Mouse (Mus musculus): Measurements from ENCODE around the gene Bet1l. TPM values are rescaled to one million over a fixed set of nuclear protein-coding genes. Genes with fewer than 3 reads are reported as not detected.

Bet1l gene
- polyA plus RNA-seq, 1 experiment from 2014 or later = 42.4 TPM

DNA sequence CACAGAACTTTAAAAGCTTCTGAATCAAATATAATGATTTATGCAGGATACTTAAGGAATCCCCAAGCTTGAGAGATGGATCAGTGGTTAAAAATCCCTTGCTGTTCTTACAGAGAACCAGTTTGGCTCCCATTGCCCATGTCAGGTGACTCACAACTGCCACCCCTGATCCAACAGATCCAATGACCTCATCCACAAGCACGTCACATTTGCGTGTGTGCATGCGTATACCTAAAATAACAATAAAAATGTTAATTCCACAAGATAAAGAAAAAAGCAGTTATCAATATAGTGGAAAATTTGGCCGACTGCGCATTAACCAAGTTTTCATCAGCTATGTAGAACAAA, 36.1 kb downstream of the Bet1l start:
- WGBS = 45% methylated on average over 5 of the region's 5 CpGs
- Histone ChIP-seq H3K27ac (replicated peaks) (peak overlapping the region; percentile 90), H3K9ac (peak overlapping the region; percentile 78)

DNA sequence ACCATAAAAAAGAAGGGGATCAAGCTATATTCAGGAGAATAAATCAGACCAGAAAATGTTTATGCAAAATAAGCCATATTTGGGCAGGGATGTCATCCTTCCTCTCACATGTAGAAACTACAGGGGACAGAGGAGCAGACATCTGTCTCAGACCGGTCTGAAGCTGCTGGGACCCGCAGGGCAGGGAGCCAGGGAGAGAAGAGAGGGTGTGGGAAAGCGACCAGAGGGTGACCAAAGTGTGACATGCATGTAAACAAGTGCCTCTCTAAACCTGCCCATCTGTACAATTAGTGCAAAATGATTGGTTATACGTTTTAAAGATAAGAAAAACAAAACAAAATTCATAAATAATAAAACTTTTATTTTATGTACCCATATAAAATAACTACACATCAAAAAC, 37.2 kb downstream of the Bet1l start:
- H3K9ac ChIP-seq = no peak overlapping the region
- H3K4me2 ChIP-seq = peak overlapping the region; percentile 66
- H3K27ac ChIP-seq (replicated peaks) = no peak overlapping the region
- no peak for ATAC-seq (ENCODE audit: low read depth)
- 0 out of 2 replicates have a peak, but pooled peaks cover 4% of the 10 kb centered on the region for H3K27me3 ChIP-seq
- peaks cover 11% of the 10 kb centered on the region for H3K36me3 ChIP-seq
- 0 out of 2 replicates have a peak overlapping the region, but pooled peaks have one; percentile 5 for H3K4me3 ChIP-seq
- H3K9me3 ChIP-seq = no peaks in the 10 kb centered on the region
- H3K4me1 ChIP-seq (replicated peaks) = peaks cover 18% of the 10 kb centered on the region
- 48% methylated on average over 4 of the region's 4 CpGs for WGBS

More for the DNA sequence above, 36.1 kb downstream of the Bet1l start:
- peak overlapping the region; percentile 66 for H3K4me2 ChIP-seq
- peaks cover 18% of the 10 kb centered on the region for H3K4me1 ChIP-seq (replicated peaks)
- peak overlapping the region; percentile 64 for H3K4me3 ChIP-seq
- peak; percentile 68 for ATAC-seq (ENCODE audit: low read depth)
- 0 out of 2 replicates have a peak, but pooled peaks cover 4% of the 10 kb centered on the region for H3K27me3 ChIP-seq
- no peaks in the 10 kb centered on the region for H3K9me3 ChIP-seq
- H3K36me3 ChIP-seq = peaks cover 11% of the 10 kb centered on the region

DNA sequence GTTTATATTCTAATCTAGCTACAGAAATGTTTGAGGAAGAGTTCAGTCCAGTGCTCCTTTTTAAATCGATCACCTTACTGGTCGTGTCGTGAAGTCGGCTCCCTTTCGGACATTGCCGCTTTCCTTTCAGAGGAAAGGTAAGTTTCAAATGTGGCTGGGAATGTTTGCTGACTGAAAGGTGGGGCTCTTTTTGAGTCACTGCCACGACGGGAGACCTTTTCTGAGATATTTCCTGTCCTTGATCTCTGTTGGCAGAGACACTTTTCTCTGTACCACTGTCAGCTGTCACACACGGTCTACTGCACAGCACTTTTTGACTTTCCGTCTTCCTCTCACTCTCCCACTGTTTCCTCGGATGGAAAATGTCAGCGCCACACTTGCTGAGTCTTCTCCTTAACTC, 44.5 kb downstream of the Bet1l start:
- ATAC-seq (ENCODE audit: low read depth) = no peak
- peaks cover 41% of the 10 kb centered on the region for H3K36me3 ChIP-seq
- no peaks in the 10 kb centered on the region for H3K9me3 ChIP-seq
- H3K4me3 ChIP-seq = no peak overlapping the region
- no peak overlapping the region for H3K9ac ChIP-seq
- no peak overlapping the region for H3K27ac ChIP-seq (replicated peaks)
- no peaks in the 10 kb centered on the region for H3K4me1 ChIP-seq (replicated peaks)
- H3K27me3 ChIP-seq = no peaks in the 10 kb centered on the region
- no peak overlapping the region for H3K4me2 ChIP-seq
- 92% methylated on average over 12 of the region's 12 CpGs for WGBS

DNA sequence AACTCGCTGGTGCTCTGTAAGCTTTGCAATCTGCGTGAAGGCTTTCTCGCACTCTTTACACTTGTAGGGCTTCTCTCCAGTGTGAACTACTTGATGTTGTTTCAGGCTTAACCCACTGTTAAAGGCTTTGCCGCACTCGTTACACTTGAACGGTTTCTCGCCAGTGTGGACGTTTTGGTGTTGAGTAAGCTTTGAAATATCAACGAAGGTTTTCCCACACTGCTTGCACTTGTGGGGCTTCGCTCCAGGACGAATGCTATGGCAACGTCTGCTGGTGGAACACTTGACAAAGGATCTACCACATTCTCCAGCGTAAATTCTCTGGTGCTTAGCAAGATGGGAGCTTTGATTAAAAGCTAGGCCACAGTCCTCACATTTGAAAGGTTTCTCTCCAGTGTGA, 45.7 kb downstream of the Bet1l start:
- no peaks in the 10 kb centered on the region for H3K9me3 ChIP-seq
- H3K36me3 ChIP-seq = peaks cover 41% of the 10 kb centered on the region
- H3K27ac ChIP-seq (replicated peaks) = no peak overlapping the region
- WGBS = 89% methylated on average over 13 of the region's 13 CpGs
- no peak overlapping the region for H3K4me3 ChIP-seq
- no peak overlapping the region for H3K4me2 ChIP-seq
- no peaks in the 10 kb centered on the region for H3K4me1 ChIP-seq (replicated peaks)
- no peaks in the 10 kb centered on the region for H3K27me3 ChIP-seq
- ATAC-seq (ENCODE audit: low read depth) = no peak
- no peak overlapping the region for H3K9ac ChIP-seq

DNA sequence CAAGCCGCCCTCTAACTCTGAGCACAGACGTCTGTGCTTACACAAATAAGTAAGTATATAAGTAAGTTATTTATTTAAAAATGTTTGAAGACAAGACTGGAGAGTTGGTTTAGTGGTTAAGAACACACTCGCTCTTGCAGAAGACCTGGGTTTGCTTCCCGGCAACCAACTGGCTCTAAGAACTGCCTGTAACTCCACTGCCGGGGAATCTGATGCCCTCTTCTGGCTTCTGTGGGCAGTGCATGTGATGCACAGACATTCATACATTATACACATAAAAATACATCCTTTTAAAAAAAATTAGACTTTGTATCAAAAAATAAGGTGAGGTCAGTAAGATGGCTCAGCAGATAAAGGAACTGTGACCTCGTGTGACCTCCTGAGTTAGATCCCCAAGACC, 46.9 kb downstream of the Bet1l start:
- Histone ChIP-seq H3K4me2 (no peak overlapping the region), H3K9me3 (no peaks in the 10 kb centered on the region), H3K27me3 (no peaks in the 10 kb centered on the region), H3K27ac (replicated peaks) (no peak overlapping the region), H3K9ac (no peak overlapping the region), H3K4me3 (no peak overlapping the region), H3K36me3 (peaks cover 41% of the 10 kb centered on the region), H3K4me1 (replicated peaks) (no peaks in the 10 kb centered on the region)
- no peak for ATAC-seq (ENCODE audit: low read depth)
- 94% methylated on average over 6 of the region's 6 CpGs for WGBS

DNA sequence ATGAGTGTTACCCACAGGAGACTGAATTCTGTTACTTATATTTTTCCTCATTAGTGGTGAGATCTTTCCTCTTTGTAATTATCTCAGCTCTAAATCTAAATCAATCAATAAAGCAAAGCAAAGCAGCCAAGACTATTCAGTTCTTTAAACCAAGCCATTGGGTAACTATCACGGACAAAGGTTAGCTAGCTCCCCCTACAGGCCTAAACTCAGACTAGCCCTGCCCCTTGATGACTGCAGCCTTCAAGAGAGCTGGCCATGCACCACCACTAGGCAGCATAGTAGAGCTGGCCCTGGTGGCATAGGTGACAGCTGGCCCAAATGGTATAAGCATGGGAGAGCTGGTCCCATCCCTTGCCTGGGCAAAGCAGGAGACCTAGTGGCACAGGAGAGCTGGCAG, 51.7 kb downstream of the Bet1l start:
- Histone ChIP-seq H3K27ac (replicated peaks) (no peak overlapping the region), H3K9ac (no peak overlapping the region), H3K4me2 (no peak overlapping the region), H3K4me3 (no peak overlapping the region), H3K36me3 (peaks cover 12% of the 10 kb centered on the region), H3K4me1 (replicated peaks) (no peaks in the 10 kb centered on the region), H3K27me3 (no peaks in the 10 kb centered on the region), H3K9me3 (no peaks in the 10 kb centered on the region)
- 22% methylated on average over 1 of the region's 1 CpGs for WGBS
- no peak for ATAC-seq (ENCODE audit: low read depth)

Other genes with a start within 250 kb of the Bet1l start
- gene Olfr61, start 228.6 kb downstream of the Bet1l start, polyA plus RNA-seq (2015; fragmentation: Nextera tagmentation; extraction: Ambion mirVana) = not detected in 2 replicates
- not detected in 2 replicates for gene Olfr53, start 211.1 kb downstream of the Bet1l start, polyA plus RNA-seq (2015; fragmentation: Nextera tagmentation; extraction: Ambion mirVana)
- gene Olfr539, start 197.6 kb downstream of the Bet1l start, polyA plus RNA-seq (2015; fragmentation: Nextera tagmentation; extraction: Ambion mirVana) = 0.07 TPM in 1 of 2 replicates, not detected in the other
- gene Olfr45, start 175.6 kb downstream of the Bet1l start, polyA plus RNA-seq (2015; fragmentation: Nextera tagmentation; extraction: Ambion mirVana) = not detected in 2 replicates
- not detected in 2 replicates for gene Olfr541, start 160.3 kb downstream of the Bet1l start, polyA plus RNA-seq (2015; fragmentation: Nextera tagmentation; extraction: Ambion mirVana)
- not detected in 2 replicates for gene Cyp2e1, start 93.8 kb downstream of the Bet1l start, polyA plus RNA-seq (2015; fragmentation: Nextera tagmentation; extraction: Ambion mirVana)
- 0.13 and 0.41 TPM in 2 replicates for gene Syce1, start 69.7 kb downstream of the Bet1l start, polyA plus RNA-seq (2015; fragmentation: Nextera tagmentation; extraction: Ambion mirVana)
- gene Zfp941, start 35.4 kb downstream of the Bet1l start, polyA plus RNA-seq (2015; fragmentation: Nextera tagmentation; extraction: Ambion mirVana) = 21.5 and 24.8 TPM in 2 replicates
- gene Urah, start 22.6 kb downstream of the Bet1l start, polyA plus RNA-seq (2015; fragmentation: Nextera tagmentation; extraction: Ambion mirVana) = not detected in 2 replicates
- not detected in 2 replicates for gene Scgb1c1, start 12.0 kb downstream of the Bet1l start, polyA plus RNA-seq (2015; fragmentation: Nextera tagmentation; extraction: Ambion mirVana)
- not detected in 2 replicates for gene Odf3, start 9.8 kb downstream of the Bet1l start, polyA plus RNA-seq (2015; fragmentation: Nextera tagmentation; extraction: Ambion mirVana)
- gene Gm45785, start 1.2 kb downstream of the Bet1l start, polyA plus RNA-seq (2015; fragmentation: Nextera tagmentation; extraction: Ambion mirVana) = 1.4 TPM in 1 of 2 replicates, not detected in the other
- 99.1 and 107 TPM in 2 replicates for gene Ric8a, start 620 bp downstream of the Bet1l start, polyA plus RNA-seq (2015; fragmentation: Nextera tagmentation; extraction: Ambion mirVana)
- 258 and 283 TPM in 2 replicates for gene Psmd13, start 24.4 kb upstream of the Bet1l start, polyA plus RNA-seq (2015; fragmentation: Nextera tagmentation; extraction: Ambion mirVana)
- gene Sirt3, start 24.7 kb upstream of the Bet1l start, polyA plus RNA-seq (2015; fragmentation: Nextera tagmentation; extraction: Ambion mirVana) = 42.3 and 46.8 TPM in 2 replicates
- 0.91 TPM in 1 of 2 replicates, not detected in the other for gene Cox8b, start 42.9 kb upstream of the Bet1l start, polyA plus RNA-seq (2015; fragmentation: Nextera tagmentation; extraction: Ambion mirVana)
- gene Nlrp6, start 63.3 kb upstream of the Bet1l start, polyA plus RNA-seq (2015; fragmentation: Nextera tagmentation; extraction: Ambion mirVana) = 0.10 and 0.18 TPM in 2 replicates
- gene Pgghg, start 83.8 kb upstream of the Bet1l start, polyA plus RNA-seq (2015; fragmentation: Nextera tagmentation; extraction: Ambion mirVana) = 7.6 and 8.2 TPM in 2 replicates
- gene Ifitm5, start 92.7 kb upstream of the Bet1l start, polyA plus RNA-seq (2015; fragmentation: Nextera tagmentation; extraction: Ambion mirVana) = 1.4 and 2.1 TPM in 2 replicates
- gene Gm45717, start 98.4 kb upstream of the Bet1l start, polyA plus RNA-seq (2015; fragmentation: Nextera tagmentation; extraction: Ambion mirVana) = not detected in 2 replicates
- 271 and 311 TPM in 2 replicates for gene Ifitm2, start 98.4 kb upstream of the Bet1l start, polyA plus RNA-seq (2015; fragmentation: Nextera tagmentation; extraction: Ambion mirVana)
- gene Ifitm1, start 109.6 kb upstream of the Bet1l start, polyA plus RNA-seq (2015; fragmentation: Nextera tagmentation; extraction: Ambion mirVana) = 20.3 and 26.7 TPM in 2 replicates
- 35.9 and 40.0 TPM in 2 replicates for gene Ifitm3, start 153.2 kb upstream of the Bet1l start, polyA plus RNA-seq (2015; fragmentation: Nextera tagmentation; extraction: Ambion mirVana)
- 0.63 and 0.81 TPM in 2 replicates for gene Ifitm6, start 160.3 kb upstream of the Bet1l start, polyA plus RNA-seq (2015; fragmentation: Nextera tagmentation; extraction: Ambion mirVana)
- gene Gm17387, start 171.6 kb upstream of the Bet1l start, polyA plus RNA-seq (2015; fragmentation: Nextera tagmentation; extraction: Ambion mirVana) = not detected in 2 replicates
- gene B4galnt4, start 203.5 kb upstream of the Bet1l start, polyA plus RNA-seq (2015; fragmentation: Nextera tagmentation; extraction: Ambion mirVana) = 39.2 and 41.0 TPM in 2 replicates
- gene Pkp3, start 220.6 kb upstream of the Bet1l start, polyA plus RNA-seq (2015; fragmentation: Nextera tagmentation; extraction: Ambion mirVana) = 0.38 and 1.2 TPM in 2 replicates
- gene Sigirr, start 243.0 kb upstream of the Bet1l start, polyA plus RNA-seq (2015; fragmentation: Nextera tagmentation; extraction: Ambion mirVana) = 1.5 and 3.5 TPM in 2 replicates

Measured in neural tube, embryonic 13.5 days (tissue).